Mouse (Mus musculus): Measurements from ENCODE around the gene Gm13539.

The Gm13539 gene

DNA sequence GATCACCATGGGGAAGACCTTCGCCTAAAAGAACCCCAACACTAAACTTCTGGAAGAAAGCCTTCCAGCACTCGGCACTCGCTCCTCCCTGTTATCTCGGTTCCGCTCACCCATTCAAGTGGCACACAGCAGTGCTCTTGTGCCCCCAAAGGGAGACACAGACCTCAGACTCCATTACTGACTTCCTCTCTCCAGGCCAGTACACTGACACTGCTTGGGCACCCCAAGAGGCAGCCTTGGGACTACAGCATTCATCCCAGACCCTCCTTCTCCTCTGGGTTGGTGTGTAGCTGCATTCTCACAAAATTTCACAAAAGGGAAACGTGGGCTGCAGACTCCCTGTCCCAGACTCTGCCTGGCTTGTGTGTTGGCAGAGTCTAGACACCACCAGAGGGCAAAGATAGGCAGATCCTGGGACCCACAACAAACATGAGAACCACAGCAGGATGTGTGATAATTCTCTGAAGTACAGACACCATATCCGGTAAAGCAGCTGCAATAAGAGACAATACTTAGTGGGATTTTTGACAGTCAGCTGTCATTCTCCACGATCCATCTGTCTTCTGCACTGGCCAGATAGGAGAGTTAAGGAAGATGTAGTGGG lies 46.4 kb downstream of the Gm13539 start:
- no peak for DNase-seq

DNA sequence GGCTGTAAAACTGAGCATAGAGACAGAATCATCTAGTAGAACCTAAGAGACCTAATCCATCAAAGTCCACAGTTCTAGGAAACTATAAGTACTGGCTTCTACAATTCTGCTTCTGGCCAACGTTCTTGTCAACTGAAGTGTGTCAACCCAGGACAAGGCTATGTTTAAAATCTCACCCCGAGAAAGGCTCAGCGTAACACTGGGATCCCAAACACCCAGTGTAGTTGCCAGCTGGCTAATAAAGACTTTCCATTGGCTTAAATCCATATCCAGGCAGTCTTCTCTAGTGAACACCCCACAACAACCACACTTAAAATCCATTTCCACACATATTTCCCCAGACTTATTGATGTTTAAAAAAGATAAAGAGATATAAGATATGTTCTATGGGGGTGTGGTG lies 48.7 kb downstream of the Gm13539 start:
- DNase-seq = no peak

DNA sequence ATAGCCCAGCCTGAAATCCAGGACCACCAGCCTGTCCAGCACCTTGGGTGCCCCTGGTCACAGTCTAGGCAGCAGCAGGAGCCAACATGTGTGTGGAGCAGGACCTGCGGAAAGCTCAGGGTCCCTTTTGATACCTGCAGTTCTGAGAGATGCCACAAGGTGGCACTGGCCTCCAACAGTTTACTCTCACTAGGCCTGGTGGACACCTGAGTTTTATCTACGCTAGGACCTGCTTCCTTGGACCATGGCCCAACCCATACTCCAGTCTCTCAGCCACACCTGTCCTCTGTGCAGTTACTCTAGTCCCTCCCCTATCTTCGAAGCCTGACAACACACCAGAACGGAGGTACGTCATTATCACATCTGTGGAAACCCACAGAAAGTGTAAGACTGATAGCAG lies 54.2 kb downstream of the Gm13539 start:
- DNase-seq = peak; percentile 53

Data from kidney, adult 11 months (tissue).